Mouse (Mus musculus) layer of hippocampus, postnatal 14 days (tissue): ENCODE results near the gene Alyref. TPM values are rescaled to one million over a fixed set of nuclear protein-coding genes. Genes with fewer than 3 reads are reported as not detected.
A peak's percentile ranks its signal among the peaks of the same experiment; 100 is the strongest.

ENCODE experiments used
- DNase-seq, 2 experiments: peaks; one replicate each; pipeline ENCODE4 v3.0.0; 2021 to 2022; ENCODE audit warnings: low spot score in 2 of 2, mixed read lengths in 1 of 2
- total RNA-seq, 2 experiments: library from RNA; stranded (reverse); gene quantifications; 2 replicates each; pipeline ENCODE4 v1.2.3; 2021

Alyref gene
- total RNA-seq, 2 experiments from 2014 or later: 69.3 to 77.0 TPM

DNA sequence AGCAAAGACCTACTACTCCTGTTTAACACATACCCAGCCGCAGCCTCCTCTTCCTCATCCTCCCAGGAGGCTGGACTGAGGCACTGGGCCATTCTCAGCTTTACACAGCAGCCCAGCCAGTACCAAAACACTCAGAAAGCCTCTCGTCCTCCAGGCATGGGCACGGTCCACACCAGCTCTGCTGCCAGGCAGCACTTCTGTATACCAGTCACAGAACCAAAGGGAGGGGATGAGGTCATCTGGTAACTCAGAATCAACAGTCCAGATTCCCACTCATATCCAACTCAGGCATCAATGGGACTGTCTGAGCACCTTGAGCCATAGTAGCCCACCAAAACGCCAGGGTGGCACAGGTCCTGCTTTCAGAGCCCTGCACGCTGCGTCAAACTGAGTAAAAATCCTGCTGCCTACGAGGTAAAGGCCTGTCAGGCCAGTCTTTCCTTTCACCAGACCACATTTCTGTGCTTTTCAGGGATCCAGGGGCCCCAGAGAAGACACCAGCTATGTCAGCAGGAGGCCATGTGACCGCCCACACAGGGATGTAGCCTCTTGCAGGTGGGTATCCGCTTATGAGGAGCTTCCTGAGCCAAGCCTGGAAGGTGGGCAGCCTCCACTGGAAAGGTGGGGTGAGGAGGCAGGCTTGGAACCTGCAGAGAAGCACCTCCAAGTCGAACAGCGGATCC, 28.8 kb upstream of the Alyref start:
- DNase-seq: no peak

DNA sequence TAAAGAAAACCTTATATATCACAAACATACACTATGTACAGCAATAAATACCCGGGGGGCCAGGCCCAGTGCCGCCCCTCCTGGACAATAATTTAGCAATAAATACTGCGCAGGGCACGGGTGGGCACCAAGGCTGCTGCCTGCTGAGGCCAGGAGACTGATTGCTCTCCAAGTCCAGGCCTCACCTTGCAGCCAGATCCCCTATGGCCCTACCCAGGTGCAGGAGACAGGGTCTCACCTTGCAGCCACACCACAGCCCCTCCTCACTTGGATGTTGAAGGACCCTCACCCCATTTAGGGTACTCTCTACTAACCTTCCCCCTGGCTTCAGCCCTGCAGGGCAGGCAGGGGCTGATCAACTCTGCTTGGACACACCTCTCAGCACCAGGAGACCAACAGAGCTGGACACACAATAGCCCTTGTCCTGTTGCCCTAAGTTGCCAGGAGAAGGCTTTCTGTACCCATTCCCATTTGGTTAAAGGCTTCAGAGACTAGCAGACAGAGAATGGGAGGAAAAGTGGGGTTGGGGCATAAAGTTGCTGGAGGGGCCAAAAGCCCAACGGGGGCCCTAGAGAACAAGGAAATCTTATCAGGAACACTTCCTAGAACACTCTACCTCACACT, 27.1 kb upstream of the Alyref start, which contains the start of gene Sirt7:
Sirt7 (minus strand) TSS at position 89 of the 624 bp plus-strand sequence.
- DNase-seq: no peak

DNA sequence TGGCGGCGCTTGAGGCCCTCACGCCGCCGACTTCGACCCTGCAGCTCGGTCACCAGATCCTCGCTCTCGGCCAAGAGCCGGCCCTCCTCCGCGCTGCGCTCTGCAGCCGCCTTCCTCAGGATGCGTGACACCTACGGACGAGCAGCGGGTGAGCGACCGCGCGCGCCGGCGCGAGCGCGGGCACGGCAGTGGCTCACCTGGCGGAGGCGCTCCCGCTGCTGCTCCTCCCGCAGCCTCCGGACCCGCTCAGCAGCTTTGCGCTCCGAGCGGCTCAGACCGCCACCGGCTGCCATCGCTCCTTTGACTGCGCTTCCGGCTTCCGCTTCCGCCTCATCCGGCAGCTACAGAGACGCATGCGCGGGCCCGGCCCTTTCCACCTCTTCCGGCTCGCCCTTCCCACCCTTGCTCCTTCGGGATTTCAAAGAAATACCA, 26.5 kb upstream of the Alyref start:
- peak; percentile 77 to 87 for DNase-seq

DNA sequence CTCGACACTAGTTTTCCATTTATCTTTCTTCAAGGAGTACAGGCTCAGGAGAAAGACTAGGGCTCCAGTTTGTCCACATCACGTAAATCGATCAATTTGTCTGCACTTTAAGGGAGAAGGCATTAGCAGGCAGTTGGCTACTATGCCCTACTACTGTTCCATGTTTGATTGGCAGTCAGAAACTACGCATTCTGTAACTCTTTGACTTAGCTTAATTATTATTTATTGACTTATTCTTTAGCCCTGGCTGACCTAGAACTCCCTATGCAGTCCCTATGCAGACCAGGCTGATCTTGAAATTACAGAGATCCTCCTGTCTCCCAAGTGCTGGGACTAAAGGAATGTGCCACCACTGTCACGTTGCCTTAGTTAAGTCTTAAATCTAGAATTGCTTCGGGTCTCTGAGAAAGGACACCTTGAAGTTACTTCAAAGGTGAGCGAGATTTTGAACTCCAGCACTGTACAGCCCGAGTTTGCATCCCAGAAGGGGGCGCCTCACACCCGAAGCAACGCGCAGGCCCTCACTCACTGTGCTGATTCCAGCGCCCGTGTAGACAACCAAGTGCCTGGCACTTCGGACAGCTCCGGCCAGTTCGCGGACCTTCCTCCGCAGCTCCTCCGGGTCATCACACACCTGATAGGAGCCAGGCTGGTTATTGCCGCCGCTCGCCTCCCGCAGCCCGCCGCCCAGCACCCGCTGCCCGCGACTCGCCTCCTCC, 26.0 kb upstream of the Alyref start:
- peak; percentile 54 to 65 for DNase-seq

DNA sequence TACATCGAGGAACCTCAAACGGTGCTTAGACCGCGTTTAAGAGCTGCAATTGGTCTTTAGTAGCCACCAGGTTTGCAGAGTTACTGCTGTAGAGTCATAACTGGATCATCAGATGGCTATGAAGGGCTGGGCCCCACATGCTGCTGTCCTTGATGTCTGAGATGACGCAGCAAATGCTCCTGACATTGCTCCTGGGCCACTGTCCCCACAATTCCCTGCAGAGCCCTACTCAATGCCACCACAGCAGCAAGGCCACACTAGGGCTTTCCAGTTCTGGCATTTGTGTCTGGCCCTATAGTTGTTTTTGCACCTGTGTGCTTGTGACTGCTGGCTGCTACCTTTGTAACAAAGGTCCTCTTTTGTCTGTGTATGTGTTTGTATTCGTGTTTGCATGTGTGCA, 24.6 kb upstream of the Alyref start:
- DNase-seq: no peak

DNA sequence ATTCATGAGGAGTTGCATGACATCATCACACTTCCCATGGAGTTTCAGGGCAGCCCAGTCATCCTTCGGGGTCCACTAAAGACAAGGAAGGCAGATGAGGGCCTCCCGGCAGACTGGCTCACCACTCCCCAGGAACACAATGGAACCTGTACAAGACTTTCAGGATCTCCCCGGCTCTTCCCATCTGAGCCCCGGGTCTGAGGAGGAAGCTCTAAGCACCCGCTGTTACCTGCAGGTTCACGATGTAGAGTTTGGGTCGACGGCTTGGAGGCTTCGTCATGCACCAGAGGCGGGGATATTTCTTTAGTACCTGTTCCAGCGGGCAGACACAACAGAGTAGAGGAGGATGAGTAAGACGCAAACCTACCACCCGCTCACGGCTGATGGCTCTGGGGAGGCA, 22.0 kb upstream of the Alyref start:
- no peak for DNase-seq

DNA sequence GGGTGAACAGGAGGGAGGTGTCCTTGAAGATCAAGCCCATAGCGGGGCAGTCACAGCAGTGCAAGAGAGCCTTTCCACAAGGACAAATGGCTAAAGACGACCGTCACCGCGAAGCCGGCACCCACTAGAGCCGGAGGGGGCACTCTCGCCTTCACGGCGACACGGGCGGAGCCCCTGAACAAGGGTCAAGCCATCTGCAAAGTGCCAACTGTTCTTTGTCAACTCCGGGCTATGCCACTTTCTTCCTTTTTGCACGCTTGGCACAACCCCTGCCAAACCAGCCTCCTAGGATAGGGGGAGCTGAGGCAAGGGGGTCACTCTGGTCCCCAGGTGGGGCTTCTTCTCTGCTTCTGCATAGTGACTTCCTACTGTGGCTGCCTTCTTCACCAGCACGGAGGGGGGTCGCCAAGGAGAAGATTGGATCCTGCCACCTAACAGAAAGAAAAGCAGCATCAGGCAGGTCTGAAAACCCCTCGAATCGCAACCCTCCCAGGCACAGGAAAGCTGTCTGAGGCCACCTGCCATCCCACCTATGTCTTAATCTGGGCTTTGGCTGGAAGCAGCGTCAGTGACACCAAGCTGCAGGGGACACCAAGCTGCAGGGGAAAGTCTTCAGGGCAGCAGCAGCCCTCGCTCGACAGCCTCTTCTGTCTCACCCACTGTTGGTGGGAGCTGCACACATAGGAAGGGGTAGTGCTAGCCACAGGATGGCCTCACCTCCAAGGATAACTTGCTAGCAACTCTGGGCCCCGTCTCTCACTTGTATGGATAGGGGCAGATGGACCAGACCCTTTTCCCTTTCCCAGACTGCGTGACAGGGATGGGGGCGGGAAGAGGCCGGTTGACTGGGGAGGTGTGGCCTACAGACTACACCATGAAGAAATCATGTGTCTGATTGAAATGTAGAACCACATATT, 20.7 kb upstream of the Alyref start:
- DNase-seq: no peak

DNA sequence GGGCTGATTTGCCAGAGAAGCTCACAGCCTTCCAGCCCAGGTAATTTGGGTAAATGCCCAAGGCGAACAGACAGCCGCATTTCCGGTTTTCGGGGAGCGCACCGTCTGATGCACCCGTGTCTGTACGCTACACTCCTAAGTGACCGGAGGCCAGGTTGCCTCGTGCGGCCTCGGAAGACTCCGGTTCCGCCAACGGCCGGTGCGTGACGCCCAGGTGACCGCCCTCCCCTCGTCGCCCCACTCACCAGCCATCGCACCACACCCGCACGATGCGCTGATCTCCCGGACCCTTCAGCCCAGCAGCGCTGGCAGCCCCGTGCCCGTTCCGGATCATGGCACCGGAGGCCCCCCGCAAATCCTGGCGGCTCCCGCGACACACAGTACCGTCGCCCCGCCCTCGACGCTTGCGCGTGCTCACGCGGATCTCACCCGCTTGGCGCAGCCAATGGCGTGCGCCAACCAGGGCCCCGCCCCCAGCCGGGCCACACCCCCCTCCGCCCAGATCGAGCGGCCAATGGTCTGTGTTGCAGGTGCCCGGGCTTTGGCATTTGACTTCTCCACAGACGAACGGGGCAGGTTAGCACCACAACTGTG, 19.5 kb upstream of the Alyref start, which contains the start of gene Pcyt2:
Pcyt2 (minus strand) TSS at position 418 of the 594 bp plus-strand sequence.
- DNase-seq: peak; percentile 86 to 92

DNA sequence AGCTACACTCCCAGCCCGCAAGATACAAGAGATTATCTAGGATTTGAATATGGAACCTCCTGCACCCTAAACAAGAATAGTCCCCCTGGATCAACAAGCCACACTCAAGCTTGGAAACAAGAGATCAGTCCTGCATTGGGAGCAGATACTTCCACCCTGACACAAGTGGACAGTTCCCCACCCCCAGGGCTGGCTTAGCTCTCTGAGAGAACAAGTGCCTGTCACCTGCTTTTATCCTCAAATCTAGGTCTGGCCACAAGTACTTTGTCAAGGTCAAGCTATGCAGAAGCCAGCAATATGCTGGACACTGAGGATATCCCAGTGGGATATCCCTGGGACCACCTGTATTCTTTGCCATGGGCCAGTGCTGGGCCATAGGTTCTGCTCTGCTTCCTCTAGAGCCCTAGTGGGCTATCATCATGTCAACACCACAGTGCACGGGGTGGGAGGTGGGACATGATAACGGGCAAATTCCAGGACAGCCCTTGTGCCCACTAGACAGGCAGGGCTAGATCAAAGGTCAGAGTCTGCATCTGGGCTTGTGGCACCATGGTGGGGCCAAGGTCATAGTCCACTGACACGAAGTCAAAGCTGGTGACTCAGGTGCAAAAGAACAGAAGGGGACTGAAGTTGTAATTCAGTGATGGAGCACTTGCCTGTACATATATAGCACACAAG, 18.6 kb upstream of the Alyref start:
- no peak for DNase-seq

DNA sequence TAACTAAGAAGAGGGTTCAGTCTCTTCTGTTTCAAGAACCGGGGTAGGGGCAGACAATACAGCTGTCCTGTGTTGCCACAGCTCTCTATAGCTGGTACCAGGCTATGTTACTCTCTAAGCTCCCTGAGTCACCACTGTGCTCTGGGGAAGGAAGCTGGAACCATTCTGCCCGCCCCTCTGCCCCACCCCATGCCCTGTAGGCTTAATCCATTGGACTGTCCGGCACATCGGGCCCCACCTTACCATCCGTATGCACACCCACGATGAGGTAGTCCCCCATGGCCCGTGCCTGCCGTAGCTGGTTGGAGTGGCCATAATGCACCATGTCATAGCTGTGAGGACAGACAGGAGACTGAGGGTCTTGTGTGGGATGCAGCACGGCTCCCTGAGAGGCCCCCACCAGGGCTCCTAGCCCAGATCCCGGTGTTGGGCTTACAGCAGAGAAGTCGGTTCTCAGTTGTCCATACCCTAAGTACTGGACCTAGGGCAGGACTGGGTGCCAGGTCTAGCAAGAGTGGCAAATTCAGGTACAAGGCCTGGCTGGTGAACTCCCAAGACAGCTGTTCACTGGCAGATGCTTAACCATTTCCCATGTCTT, 17.5 kb upstream of the Alyref start:
- DNase-seq: no peak

DNA sequence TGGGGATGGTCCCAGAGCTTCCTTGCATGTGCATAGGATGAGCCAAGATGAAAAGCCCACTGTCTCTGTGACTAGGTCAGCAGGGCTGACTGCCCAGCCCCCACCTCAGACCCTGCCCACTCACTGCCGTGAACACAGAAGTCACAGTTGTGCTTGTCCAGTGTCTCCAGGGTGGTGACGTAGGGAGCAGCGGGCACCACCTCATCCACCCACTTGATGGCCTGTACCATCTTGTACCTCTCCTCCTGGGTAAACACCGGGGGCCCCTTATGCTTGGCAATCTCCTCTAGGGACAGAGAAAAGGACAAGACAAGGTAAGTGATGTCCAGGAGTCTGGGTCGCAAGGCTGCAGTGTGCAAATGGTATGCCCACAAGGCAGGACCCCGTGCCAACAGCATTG, 17.0 kb upstream of the Alyref start:
- DNase-seq: no peak

DNA sequence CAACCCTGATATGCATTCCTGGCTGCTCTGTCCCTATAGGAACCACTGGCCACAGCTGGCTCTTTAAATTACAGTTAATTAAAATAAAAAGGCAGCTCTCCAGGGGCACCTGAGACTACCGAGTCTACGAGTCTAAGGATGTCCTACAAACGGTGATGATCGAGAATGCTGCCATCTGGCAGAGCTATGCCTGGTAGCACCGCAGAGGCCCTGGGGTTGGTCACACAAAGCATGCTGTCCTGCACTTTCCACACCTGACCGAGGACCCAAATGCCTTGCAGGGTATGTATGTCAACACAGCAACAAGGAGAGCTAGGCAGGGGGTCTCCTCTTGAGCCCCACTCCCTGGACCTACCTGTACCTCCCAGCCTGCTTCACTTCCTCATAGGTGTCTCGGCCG, 15.8 kb upstream of the Alyref start:
- no peak for DNase-seq

DNA sequence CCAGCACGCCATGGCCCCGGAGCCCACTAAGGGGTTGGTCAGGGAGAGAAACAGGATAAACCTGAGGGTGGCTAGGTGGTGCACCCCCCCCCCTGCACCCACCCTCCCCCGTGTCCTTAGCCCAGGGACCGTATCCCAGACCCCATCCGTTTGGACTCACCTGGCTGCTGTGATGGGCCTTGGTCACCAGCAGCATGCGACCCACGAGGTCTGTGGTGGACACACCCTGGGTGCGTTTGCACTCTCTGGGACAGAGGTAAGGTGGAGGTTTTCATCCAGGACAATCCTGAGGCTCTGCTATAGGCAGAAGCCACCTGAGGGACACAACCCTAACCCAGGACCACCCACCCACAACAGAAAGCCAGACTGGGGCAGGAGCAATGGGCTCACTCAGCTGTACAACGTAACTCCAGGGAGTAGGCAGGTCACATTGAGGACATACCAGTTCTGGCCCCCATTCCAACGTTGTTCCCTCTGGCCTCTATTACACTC, 15.4 kb upstream of the Alyref start:
- DNase-seq: no peak

DNA sequence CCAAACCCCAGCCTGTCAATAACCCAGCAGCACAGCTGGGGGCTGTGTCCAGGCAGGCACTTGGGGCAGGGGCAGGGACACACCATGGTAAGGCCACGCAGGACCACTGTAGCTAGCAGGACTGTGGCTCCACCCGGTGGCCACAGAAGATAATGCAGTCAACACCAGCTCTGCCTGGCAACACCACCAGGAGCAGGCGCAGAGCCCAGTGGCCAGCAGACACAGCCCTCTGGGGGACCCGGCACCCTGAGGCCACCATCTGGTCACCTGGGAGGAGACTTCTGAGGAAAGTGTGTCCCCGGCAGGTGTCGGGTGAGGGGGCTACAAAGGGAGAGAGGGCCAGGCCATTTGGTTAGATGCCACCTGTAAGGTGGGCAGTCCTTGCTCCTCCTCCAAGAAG, 14.6 kb upstream of the Alyref start:
- DNase-seq: peak; percentile 63 to 67

DNA sequence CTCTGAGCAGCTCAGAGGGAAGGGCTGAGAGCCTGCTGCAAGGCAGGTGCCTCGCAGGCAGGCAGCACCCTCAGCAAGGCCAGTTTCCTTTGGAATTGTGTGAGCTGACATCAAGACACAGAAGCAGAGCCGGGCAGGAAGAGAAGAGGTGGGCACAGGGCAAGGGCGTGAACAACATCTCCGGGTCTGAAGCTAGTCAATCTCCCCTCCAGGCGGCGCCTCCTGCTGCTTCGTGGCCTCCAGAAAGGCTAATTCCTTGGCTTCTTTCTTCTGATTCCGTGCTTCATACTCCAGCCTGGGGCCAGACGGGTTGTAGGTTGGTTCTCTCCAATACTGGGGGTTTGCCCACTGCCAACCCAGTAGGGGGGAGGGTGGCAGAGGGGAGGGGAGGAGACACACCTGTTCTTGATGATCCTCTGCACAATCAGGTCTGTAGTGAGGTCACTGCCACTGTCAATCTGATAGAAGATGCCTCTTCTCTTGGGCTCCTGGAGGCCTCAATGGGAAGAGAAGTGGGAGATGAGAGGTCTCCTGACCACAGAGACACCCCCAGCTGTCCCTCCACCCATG, 12.4 kb upstream of the Alyref start:
- no peak for DNase-seq

DNA sequence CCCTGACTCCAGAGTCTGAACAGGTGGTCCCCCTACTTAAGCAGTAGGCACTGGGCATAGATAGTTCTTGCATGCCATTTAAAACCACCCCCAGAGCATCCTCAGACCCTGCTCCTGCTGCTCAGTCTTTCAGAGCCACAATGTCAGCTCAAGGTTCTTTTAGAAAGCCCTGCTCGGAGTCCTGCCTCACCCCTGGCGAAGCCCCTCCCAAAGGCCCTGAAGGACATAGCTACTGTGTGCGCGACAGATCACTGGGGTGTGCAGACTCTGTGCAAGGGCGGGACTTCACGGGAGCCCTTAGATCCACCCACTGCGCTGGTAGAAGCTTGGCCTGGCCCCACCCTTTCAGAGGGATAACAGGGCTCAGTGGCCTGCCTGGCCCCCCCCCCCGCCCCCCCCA, 11.1 kb upstream of the Alyref start:
- no peak for DNase-seq

DNA sequence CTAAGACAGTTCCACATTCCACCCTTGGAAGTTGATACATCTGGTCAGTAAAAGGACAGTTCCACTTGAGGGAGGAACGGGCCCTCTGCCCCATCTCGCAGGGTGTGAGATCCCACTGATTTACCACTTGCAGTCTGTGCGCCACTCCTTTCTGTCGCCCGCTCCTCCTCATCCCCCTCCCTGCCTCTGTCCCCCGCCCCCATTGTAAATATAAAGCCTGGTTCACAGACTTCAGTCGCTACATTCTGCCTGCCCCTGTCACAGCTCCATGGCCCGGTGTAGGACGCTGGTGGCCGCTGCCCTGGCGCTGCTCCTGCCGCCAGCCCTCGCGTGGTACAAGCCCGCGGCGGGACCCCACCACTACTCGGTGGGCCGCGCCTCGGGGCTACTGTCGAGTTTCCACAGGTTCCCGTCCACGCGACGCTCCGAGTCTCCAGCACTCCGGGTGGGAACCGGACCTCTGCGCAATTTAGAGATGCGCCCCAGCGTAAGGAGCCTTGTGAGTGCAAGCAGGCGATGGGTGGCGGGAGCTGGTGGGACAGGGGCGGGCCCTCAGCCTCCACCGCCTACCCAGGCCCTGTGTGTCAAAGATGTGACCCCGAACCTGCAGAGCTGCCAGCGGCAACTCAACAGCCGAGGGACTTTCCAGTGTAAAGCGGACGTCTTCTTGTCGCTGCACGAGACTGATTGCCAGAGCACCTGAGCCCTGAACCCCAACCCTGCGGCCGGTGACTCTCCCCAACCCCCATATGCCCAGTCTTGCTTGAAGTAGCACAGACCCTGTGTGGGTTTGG, 10.3 kb upstream of the Alyref start, which contains the start of gene Npb:
Npb (plus strand) TSS at position 237 of the 794 bp plus-strand sequence.
- no peak for DNase-seq

DNA sequence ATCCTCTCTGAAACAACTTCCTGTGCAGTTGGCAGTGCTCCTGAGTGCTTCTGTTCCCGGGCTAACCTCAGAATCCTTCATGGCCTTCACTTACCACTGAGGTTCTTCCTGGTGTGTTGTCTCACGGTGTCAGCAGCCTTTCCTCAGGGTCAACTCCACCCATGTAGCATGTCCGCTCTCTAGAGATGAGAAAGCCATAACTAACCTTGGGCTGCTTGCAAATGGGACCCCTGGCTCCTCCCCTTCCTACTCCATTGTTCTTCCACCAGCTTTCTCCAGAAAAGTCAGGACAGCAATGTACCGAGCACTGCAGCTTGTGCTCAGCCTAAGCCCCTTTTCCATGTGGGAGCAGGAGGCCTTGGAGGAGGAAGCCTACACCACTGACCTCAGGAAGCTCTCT, 8.6 kb upstream of the Alyref start:
- no peak for DNase-seq
